Mouse (Mus musculus) thymus, postnatal 25 days (tissue): ENCODE data around the gene 3110082J24Rik.
"Not testable (repeated sequence)": the region's sequence is repeated elsewhere in the genome, so short reads cannot be mapped to it uniquely, and the experiment has no call there.

ENCODE experiments used
- DNase-seq: peaks from one replicate; pipeline ENCODE4 v3.0.0; 2022

3110082J24Rik gene

DNA sequence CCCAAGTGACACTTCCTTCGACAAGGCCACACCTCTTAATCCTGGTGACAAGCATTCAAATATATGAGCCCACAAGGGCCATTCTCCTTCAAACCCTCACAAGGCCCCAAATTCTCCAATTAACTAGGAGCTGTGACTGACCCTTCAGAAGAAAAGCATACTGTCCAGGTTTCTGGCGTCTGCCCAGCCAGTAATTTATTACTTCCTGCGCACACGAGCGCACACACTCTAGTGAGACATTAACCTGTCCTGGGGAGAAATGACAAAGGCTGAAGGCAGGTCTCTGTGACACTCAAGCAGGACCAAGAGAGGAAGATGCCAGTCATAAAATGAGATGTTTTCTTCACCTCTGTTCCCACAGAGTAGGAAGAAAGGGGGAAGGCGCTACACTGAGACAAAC is 38.2 kb downstream of the 3110082J24Rik start:
- no peak for DNase-seq

DNA sequence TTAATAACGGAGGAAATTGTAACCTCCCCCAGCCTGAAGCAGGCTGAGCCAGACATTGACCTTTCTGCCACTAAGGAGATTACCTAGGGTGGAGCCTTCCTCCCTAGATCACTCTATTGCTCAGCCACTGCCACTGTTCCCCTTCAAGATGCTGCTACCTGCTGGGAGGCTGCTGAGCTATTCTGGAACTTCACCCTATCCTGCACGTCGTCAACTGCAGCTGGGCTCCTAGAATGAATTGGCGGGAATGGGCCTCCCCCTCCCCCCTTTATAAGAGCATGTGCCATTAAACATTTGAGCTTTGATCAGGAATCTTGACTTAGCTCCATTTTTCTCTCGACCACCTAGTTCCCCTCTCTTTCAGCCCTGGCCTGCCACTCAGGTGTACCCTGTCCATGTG is 46.3 kb downstream of the 3110082J24Rik start:
- DNase-seq = not testable (repeated sequence)

DNA sequence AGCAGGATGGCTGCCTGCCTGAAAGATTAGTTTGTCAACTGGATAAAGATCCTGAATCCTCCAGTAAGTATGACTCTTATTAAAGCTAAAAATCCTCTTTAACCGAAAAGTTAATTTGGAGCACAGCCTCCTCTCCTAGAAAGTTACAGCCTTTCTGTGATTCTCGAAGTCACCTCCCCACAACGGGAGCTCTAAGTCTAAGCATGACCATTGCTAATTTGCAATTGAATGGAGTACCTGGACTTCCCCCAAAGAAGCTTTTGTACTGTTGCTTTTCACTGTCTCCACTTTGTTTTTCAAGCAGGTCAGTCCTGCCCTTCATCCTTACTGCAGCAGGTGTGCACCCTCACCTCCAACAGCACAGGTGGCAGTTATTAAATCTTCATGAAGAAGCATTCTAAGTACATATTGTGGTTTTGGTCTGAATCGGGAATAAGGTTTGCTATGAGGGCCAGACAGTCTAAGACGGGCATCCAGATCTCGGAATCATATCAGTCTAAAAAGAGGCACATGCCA is 47.6 kb downstream of the 3110082J24Rik start:
- no peak for DNase-seq
